Mouse (Mus musculus) adrenal gland, adult 8-10 months (tissue): Measurements from ENCODE around the gene Cfap126. TPM values are rescaled to one million over a fixed set of nuclear protein-coding genes. Genes with fewer than 3 reads are reported as not detected.

ENCODE experiments used
- microRNA-seq, 2 experiments: library from miRNA; unstranded; fragments of <30 nt; microRNA quantifications; one replicate each; pipeline ENCODE4 v1.2.0; 2022
- total RNA-seq, 4 experiments: library from RNA; stranded (reverse); gene quantifications; 2 replicates each; pipeline ENCODE4 v1.2.4; 2022

The Cfap126 gene
- total RNA-seq, 4 experiments from 2014 or later = 1.3 to 4.1 (median 3.1) TPM

Small RNAs within 50 kb of the gene (microRNA-seq; reads per million reads assigned to microRNA genes)
- 0 reads per million in 2 experiments for gene Gm27552
- gene Gm27844 = 0 reads per million in 2 experiments
- 0 to 1.7 reads per million in 2 experiments for gene Mir6546

Other genes starting within 250 kb of the Cfap126 start
- gene Atf6, start 246.1 kb upstream of the Cfap126 start, total RNA-seq = 10 to 100 TPM; 39.7 to 46.8 (median 43.5) TPM
- 1 to 10 TPM; 1.0 to 2.7 (median 1.8) TPM for gene Gm26620, start 228.9 kb upstream of the Cfap126 start, total RNA-seq
- gene Dusp12, start 228.4 kb upstream of the Cfap126 start, total RNA-seq = 10 to 100 TPM; 20.7 to 34.0 (median 24.7) TPM
- gene Fcrlb, start 201.0 kb upstream of the Cfap126 start, total RNA-seq = not detected
- gene Fcrla, start 186.3 kb upstream of the Cfap126 start, total RNA-seq = under 1 TPM; 0.21 to 0.81 (median 0.59) TPM
- 10 to 100 TPM in 3 of 4 experiments, 1 to 10 TPM in 1; 6.4 to 15.5 (median 12.2) TPM for gene Fcgr2b, start 137.4 kb upstream of the Cfap126 start, total RNA-seq
- gene Fcgr4, start 95.0 kb upstream of the Cfap126 start, total RNA-seq = 1 to 10 TPM; 4.1 to 7.5 (median 6.1) TPM
- gene Fcgr3, start 49.0 kb upstream of the Cfap126 start, total RNA-seq = 10 to 100 TPM; 11.4 to 29.7 (median 23.1) TPM
- 100 to 1,000 TPM; 324 to 440 (median 382) TPM for gene Sdhc, start 36.7 kb downstream of the Cfap126 start, total RNA-seq
- 1 to 10 TPM in 2 of 4 experiments, under 1 TPM in 2; 0.43 to 1.4 (median 1.2) TPM for gene Mpz, start 36.8 kb downstream of the Cfap126 start, total RNA-seq
- 10 to 100 TPM; 55.7 to 66.0 (median 59.2) TPM for gene Pcp4l1, start 82.3 kb downstream of the Cfap126 start, total RNA-seq
- under 1 TPM in 2 of 4 experiments, not detected in 2; 0.13 to 0.15 TPM for gene Nr1i3, start 100.1 kb downstream of the Cfap126 start, total RNA-seq
- 10 to 100 TPM; 39.1 to 49.2 (median 46.0) TPM for gene Tomm40l, start 108.6 kb downstream of the Cfap126 start, total RNA-seq
- 1 to 10 TPM; 2.0 to 6.4 (median 4.3) TPM for gene Apoa2, start 111.1 kb downstream of the Cfap126 start, total RNA-seq
- 10 to 100 TPM; 21.8 to 34.4 (median 28.3) TPM for gene Fcer1g, start 120.4 kb downstream of the Cfap126 start, total RNA-seq
- under 1 TPM; 0.46 to 0.80 (median 0.60) TPM for gene Adamts4, start 136.5 kb downstream of the Cfap126 start, total RNA-seq
- 100 to 1,000 TPM; 609 to 713 (median 672) TPM for gene Ndufs2, start 137.5 kb downstream of the Cfap126 start, total RNA-seq
- gene B4galt3, start 156.4 kb downstream of the Cfap126 start, total RNA-seq = 10 to 100 TPM; 28.5 to 44.8 (median 43.0) TPM
- 10 to 100 TPM; 39.7 to 86.2 (median 65.6) TPM for gene Ppox, start 167.3 kb downstream of the Cfap126 start, total RNA-seq
- gene Usp21, start 174.1 kb downstream of the Cfap126 start, total RNA-seq = 10 to 100 TPM; 39.3 to 64.7 (median 52.0) TPM
- 100 to 1,000 TPM; 179 to 200 (median 194) TPM for gene Ufc1, start 181.1 kb downstream of the Cfap126 start, total RNA-seq
- gene Dedd, start 215.2 kb downstream of the Cfap126 start, total RNA-seq = 10 to 100 TPM; 31.0 to 45.9 (median 36.7) TPM
- 100 to 1,000 TPM in 1 of 4 experiments, 10 to 100 TPM in 3; 81.4 to 103 (median 89.6) TPM for gene Nit1, start 231.7 kb downstream of the Cfap126 start, total RNA-seq
- gene Pfdn2, start 231.8 kb downstream of the Cfap126 start, total RNA-seq = 100 to 1,000 TPM in 2 of 4 experiments, 10 to 100 TPM in 2; 76.7 to 184 (median 115) TPM
- gene Klhdc9, start 246.9 kb downstream of the Cfap126 start, total RNA-seq = 10 to 100 TPM in 1 of 4 experiments, 1 to 10 TPM in 3; 1.7 to 13.1 (median 6.2) TPM